Mouse (Mus musculus) erythroblast, adult 5-6 weeks (primary cell): Measurements from ENCODE around the gene Ttpal. TPM values are rescaled to one million over a fixed set of nuclear protein-coding genes. Genes with fewer than 3 reads are reported as not detected.
"Not testable (repeated sequence)": the region's sequence is repeated elsewhere in the genome, so short reads cannot be mapped to it uniquely, and the experiment has no call there.

Source experiments
- ATAC-seq: replicated peaks from 2 replicates; pipeline ENCODE4 v1.8.0; 2016; ENCODE audit warnings: moderate number of reproducible peaks, mild to moderate bottlenecking, moderate TSS enrichment, inconsistent platforms; ENCODE audit not compliant: poor library complexity, low FRiP score, severe bottlenecking
- total RNA-seq, 2 experiments: library from RNA; stranded (forward) in 1 of 2; stranded (reverse) in 1 of 2; fragments of 150-400 nt in 1 of 2; fragments of 200-764, 138-1000 nt in 1 of 2; gene quantifications; 2 replicates each; pipeline versions ENCODE4 v1.2.3 to v1.2.4; 2015 to 2017; ENCODE audit warnings: low replicate concordance in 2 of 2

Gene Ttpal
- total RNA-seq, 2 experiments from 2014 or later: 5.5 to 10.0 TPM

DNA sequence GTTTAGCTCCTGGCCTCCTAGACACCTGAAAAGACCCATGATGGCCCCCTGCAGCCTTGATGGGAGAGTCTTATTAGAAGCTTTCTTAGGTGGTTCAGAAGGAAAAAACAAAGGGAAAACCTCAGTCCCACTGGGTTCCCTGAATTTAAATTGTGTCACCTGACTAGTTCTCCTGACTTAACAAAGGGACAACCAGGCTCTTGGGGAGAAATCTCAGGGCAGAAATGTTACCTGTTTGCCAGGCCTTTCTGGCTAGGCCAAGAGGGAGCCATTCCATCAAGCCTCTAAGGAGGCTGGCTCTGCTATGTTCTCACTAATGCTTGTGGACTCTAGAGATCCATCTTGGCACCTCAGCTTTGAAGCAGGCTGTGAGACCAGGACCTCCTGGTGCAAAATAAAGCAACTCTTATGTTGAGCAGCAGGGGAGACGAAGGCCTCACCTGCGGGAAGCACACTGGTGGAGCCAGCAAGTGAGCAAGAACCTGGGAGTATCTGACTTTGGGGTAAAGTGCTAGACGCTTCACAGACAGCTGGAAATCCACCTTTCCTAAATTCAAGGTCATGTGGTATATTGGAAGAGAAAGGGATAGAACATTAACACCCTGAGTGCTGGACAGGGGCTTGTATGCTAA, 15.2 kb downstream of the Ttpal start:
- ATAC-seq: peak; percentile 7

DNA sequence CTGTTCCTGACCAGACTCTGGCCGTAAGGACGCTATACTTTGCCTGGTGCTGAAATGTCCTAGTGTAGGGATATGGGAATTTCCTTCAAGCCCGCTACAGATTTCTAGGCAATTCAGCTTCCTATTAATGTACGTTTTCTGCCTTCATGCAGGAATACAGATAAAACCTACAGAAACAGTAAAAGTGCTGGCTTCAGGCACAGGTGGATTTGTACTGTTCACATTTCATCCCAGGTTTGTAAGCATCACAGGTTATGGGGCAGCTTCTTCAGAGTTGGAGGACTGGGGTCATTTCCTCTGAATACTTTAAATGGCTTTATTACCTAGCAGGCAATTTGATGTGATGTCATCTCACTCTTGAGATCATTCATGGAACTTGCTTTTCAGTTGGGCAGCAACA, 15.8 kb downstream of the Ttpal start:
- no peak for ATAC-seq

- ATAC-seq: no peak
Observed at GRCm38 (mm10) chr2:163620451-163620850, 18.3 kb downstream of the Ttpal start.

DNA sequence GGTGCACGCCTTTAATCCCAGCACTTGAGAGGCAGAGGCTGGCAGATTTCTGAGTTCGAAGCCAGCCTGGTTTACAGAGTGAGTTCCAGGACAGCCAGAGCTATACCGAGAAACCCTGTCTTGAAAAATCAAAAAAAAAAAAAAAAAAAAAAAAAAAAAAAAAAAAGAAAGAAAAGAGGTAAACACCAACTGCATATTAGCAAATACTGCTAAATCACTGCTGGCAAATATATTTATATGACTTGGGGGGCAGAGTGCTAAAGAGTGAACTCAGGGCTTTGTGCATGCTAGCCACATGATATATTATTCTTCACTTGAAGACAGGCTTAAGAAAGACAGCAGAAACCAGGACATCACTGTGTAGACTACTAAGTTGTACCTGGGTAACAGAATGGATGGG, 19.3 kb downstream of the Ttpal start:
- not testable (repeated sequence) for ATAC-seq

DNA sequence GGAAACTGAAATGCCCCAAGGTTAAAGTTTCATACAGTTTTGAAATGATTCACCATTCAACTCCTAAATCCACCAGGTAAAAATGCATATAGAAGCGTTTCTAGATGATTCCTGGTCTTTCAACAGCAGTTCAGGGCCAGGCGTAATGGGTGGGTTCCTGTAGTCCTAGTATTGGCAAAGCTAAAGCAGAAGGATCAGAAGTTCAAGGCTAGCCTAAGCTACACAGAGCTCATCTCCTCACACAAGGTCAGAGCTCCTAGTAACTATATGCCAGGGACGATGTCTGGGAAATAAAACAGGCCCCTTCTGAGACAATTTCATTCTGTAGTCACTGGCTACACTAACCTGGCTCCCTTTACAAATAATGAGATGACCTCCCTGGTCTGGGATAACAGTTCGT, 29.1 kb downstream of the Ttpal start:
- no peak for ATAC-seq

GRCm38 (mm10) chr2:163631715-163632114, 29.6 kb downstream of the Ttpal start:
- no peak for ATAC-seq

DNA sequence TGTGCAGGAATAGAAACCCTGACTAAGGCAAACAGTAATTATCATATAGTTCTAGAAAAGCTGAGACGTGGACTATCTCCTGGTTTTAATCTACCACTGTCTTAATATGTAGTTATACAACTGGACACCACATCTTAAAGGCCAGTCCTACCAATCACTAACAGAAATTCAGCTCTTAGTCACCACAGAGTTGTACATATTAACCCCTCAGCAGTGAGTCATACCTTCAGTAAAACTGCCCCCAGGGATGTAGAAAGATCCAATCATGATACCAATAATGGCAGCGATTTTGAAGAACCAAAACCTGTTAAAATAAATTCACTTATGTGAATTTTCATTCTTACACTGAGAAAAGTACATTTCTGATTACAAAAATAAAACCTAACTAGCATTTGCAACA, 32.1 kb downstream of the Ttpal start:
- ATAC-seq: no peak

GRCm38 (mm10) chr2:163636057-163636456, 33.9 kb downstream of the Ttpal start:
- no peak for ATAC-seq

DNA sequence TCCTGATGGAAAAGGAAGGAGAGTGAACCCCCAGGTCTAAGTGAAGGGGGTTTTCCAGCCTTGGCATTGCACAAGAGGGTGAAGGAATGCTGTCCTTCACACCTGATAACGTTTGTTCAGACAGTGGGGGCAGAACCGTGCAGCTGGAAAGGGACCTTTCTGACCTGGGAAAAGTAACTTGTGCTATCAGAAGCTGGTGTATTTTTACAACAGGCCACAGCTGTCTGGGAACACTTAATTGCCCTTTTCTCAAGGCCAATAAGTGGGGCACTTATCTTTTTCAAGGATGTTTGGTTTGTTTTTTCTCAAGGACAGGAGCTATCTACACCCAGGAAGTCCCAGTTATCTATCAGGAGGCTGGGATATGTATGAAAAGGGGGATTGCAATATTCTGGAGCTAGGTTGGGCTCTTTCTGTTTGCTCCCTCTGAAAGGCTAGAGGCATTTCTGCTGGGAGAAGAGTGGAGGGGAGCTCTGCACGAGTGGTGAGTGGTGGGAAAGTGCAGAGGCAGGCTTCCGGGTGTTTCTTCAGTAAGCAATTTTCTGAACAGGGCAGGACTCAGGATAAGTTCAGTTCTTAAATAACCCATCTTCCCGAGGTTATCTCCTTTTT, 35.6 kb downstream of the Ttpal start:
- ATAC-seq: no peak

GRCm38 (mm10) chr2:163640493-163640892, 38.4 kb downstream of the Ttpal start:
- ATAC-seq: no peak

DNA sequence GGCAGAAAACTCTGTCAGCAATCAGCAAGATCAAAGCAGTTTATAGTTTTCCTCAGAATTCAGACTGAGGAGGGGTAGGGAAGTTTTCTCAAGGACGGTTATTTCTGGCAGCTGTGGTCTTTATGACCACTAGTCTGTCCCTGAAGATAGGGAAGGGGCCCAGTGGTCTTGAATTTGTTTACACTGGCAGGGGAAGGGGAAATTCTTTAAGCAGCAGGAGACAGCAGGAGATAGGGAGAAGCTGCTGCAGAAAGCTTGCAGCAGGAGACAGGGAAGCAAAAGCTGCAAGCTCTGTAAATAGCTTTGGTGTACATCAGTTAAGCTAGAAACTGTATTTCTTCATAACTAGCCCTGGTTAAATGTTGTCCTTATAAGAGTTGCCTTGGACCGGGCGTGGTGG, 39.6 kb downstream of the Ttpal start:
- ATAC-seq: no peak

DNA sequence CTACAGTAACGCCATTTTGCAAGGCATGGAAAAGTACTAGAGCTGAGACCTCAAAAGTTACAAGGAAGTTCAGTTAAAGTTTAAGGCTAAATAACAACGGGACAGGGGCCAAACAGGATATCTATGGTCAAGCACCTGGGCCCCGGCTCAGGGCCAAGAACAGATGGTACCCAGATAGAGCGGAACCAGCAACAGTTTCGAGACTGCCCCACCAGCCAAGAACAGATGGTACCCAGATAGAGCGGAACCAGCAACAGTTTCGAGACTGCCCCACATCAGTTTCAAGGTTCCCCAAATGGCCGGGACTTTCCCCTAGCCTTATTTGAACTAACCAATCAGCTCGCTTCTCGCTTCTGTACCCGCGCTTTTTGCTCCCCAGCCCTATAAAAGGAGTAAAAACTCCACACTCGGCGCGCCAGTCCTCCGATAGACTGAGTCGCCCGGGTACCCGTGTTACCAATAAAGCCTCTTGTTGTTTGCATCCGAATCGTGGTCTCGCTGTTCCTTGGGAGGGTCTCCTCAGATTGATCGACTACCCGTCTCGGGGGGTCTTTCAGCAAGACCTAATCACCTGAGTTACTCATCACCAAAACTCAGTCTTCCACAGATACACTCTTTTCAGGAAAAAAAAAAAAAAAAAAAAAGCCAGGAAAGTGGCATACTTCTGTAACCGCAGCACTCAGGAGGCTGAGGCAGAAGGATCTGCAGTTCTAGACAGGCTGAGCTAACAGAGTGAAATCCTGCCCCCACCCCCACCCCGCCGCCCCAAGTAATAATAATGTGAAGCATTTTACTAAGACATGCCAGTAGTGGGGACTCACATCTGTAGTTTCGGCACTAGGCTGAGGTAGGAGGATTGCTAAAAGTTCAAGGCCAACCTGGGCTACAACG, 40.8 kb downstream of the Ttpal start:
- ATAC-seq: peak; percentile 68

DNA sequence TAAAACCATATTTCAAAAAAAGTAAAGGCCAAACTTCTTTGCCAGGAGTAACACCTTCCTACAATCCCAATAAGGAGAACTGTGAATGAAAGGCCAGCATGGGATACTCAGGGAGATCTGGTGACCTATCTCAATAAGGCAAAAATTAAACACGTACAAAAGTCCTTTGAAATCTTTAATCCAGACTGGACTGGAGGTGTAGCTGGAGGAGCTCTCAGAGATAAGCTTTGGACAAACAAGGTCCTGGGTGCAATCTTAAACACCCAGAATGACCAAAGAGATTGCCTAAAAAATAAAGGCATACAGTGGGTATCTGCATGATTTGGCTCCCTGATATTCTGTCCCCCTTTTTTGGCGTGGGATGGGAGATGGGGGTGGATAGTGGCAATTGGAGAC, 41.5 kb downstream of the Ttpal start:
- ATAC-seq: peak; percentile 10; the same call in 1 of the 2 replicates

- ATAC-seq: no peak
Observed at GRCm38 (mm10) chr2:163644047-163644446, 41.9 kb downstream of the Ttpal start.

- ATAC-seq: peak; percentile 82
Observed at GRCm38 (mm10) chr2:163644575-163645385, 42.7 kb downstream of the Ttpal start, which contains the start of gene Serinc3. Gene Serinc3, minus strand, starts transcription at chr2:163645131.

GRCm38 (mm10) chr2:163645700-163646460, 43.8 kb downstream of the Ttpal start:
- no peak for ATAC-seq

DNA sequence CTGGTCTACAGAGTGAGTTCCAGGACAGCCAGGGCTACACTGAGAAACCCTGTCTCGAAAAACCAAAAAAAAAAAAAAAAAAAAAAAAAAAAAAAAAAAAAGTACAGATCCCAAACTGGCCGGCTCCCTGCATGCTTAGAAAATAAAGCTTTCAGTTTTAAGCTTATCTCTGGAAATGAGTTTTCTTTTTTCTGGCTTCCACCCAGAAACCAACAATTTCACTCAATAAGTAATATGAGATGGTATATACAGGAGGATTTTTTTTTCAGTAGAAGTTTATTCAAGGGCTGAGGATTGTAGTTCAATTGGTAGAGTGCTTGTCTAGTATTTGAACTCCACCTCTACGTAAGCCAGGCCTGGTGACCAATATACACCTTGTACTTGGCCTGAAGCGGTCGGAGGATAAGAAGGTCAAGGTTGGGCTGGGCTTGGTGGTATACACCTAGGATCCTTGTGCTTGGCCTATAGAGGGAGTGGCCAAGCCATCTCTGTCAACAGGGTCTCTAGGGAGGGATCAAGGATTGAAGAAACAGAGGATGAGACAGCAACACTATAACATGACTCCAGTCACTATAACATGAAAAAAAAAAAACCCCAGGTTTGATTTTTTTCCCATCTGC, 44.5 kb downstream of the Ttpal start:
- ATAC-seq: no peak

GRCm38 (mm10) chr2:163655699-163656098, 53.6 kb downstream of the Ttpal start:
- ATAC-seq: not testable (repeated sequence)

DNA sequence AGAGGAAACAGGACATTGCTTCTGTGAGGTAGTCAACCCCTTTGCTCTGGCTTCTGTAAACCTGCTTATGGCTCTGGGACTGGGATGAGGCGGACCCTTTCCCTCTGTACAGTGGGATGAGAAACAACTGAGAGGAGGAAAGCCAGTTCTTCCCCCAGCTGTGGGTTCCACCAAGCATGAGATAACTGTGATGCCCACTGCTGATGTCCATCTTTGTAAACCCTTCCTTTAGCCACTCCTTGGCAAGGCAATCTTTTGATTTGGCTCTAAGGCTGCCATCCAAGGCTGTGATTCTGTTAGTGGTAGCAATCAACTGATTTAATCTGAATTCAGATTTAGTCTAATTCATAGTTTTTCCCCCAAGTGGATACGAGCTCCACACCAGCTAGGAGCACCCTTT, 55.4 kb downstream of the Ttpal start:
- ATAC-seq: no peak
